Comparison of ENCODE assay signal across 23 mouse cellular contexts in genomic region chr6:106465766-106466165, GRCm38 (mm10).
DNase-seq lines count a peak whose midpoint lies in the region; ATAC-seq lines count a peak whose summit lies in the region.
"Had no signal": no experiment of that assay in that cellular context is flagged by ENCODE, and none has a peak within 500 bp of the region (broad histone marks: within the 10 kb centered on the region; RNA-seq: fewer than 3 reads in every experiment).

No protein-coding gene starts in this region.

- peak; percentile 4 for DNase-seq in embryo, embryonic 10.5 days (ENCODE audit: low spot score)
- DNase-seq in embryo, embryonic 11 days = no peak
- DNase-seq in hindbrain, embryonic 14.5 days (ENCODE audit: low spot score) = peak; percentile 55
- peak; percentile 8 for DNase-seq in mesoderm, embryonic 11.5 days (ENCODE audit: low read depth, low spot score)
- DNase-seq in retina, embryonic 14.5 days (ENCODE audit: low spot score) = peak; percentile 35
- DNase-seq in spleen, postnatal 36 days (ENCODE audit: low spot score in 2 of 2) = no peak
- no peak for DNase-seq in adrenal gland, adult 2 months
- DNase-seq: adrenal gland, postnatal 14 days; cerebellum, adult 11 months; cerebellum, postnatal 14 days; gastrocnemius, postnatal 14 days; heart, adult 2 months; heart, postnatal 4 days; lung, adult 2 months; lung, postnatal 4 days; thymus, postnatal 36 days had no signal

- 0 out of 2 replicates have a peak, but pooled peaks cover 6% of the 10 kb centered on the region for H3K4me1 ChIP-seq in hindbrain, embryonic 14.5 days (replicated peaks; ENCODE audit: control insufficient read depth, insufficient read depth, low read length)
- no peaks in the 10 kb centered on the region for H3K4me1 ChIP-seq in hindbrain, embryonic 16.5 days (ENCODE audit: control insufficient read depth, insufficient read depth, low read depth, low read length)
- H3K4me1 ChIP-seq: embryonic facial prominence, embryonic 12.5 days; intestine, embryonic 15.5 days; liver, embryonic 12.5 days had no signal

- H3K27ac ChIP-seq in hindbrain, embryonic 14.5 days = no peak overlapping the region
- no peak overlapping the region for H3K27ac ChIP-seq in hindbrain, embryonic 16.5 days (ENCODE audit: low read depth, low read length)
- H3K27ac ChIP-seq: embryonic facial prominence, embryonic 12.5 days; heart, adult 2 months; intestine, embryonic 15.5 days; limb, embryonic 10.5 days; liver, embryonic 12.5 days had no signal

- H3K27me3 ChIP-seq in hindbrain, embryonic 14.5 days (ENCODE audit: control insufficient read depth, insufficient read depth, low read length) = no peaks in the 10 kb centered on the region
- H3K27me3 ChIP-seq in hindbrain, embryonic 16.5 days (replicated peaks; ENCODE audit: control insufficient read depth, insufficient read depth, low read length) = no peaks in the 10 kb centered on the region
- H3K27me3 ChIP-seq: embryonic facial prominence, embryonic 12.5 days; intestine, embryonic 15.5 days; liver, embryonic 12.5 days had no signal

- H3K4me3 ChIP-seq in hindbrain, embryonic 14.5 days (replicated peaks; ENCODE audit: low read length) = no peak overlapping the region
- H3K4me3 ChIP-seq in hindbrain, embryonic 16.5 days (ENCODE audit: low read length) = no peak overlapping the region
- H3K4me3 ChIP-seq: embryonic facial prominence, embryonic 12.5 days; heart, adult 2 months; intestine, embryonic 15.5 days; limb, embryonic 10.5 days; liver, embryonic 12.5 days had no signal

- no peaks in the 10 kb centered on the region for H3K36me3 ChIP-seq in hindbrain, embryonic 14.5 days (replicated peaks; ENCODE audit: control insufficient read depth, insufficient read depth)
- no peaks in the 10 kb centered on the region for H3K36me3 ChIP-seq in hindbrain, embryonic 16.5 days (ENCODE audit: control insufficient read depth, insufficient read depth, low read length)
- H3K36me3 ChIP-seq: embryonic facial prominence, embryonic 12.5 days; intestine, embryonic 15.5 days; limb, embryonic 10.5 days; liver, embryonic 12.5 days had no signal

- H3K9me3 ChIP-seq in hindbrain, embryonic 14.5 days (ENCODE audit: control insufficient read depth, low read length) = no peaks in the 10 kb centered on the region
- no peaks in the 10 kb centered on the region for H3K9me3 ChIP-seq in hindbrain, embryonic 16.5 days (ENCODE audit: control insufficient read depth, low read length)
- H3K9me3 ChIP-seq: embryonic facial prominence, embryonic 12.5 days; intestine, embryonic 15.5 days; limb, embryonic 10.5 days; liver, embryonic 12.5 days had no signal

- no peak overlapping the region for H3K4me2 ChIP-seq in hindbrain, embryonic 14.5 days (replicated peaks)
- no peak overlapping the region for H3K4me2 ChIP-seq in hindbrain, embryonic 16.5 days (ENCODE audit: low read length)
- H3K4me2 ChIP-seq: embryonic facial prominence, embryonic 12.5 days; intestine, embryonic 15.5 days; liver, embryonic 12.5 days had no signal

- no peak overlapping the region for H3K9ac ChIP-seq in hindbrain, embryonic 14.5 days
- no peak overlapping the region for H3K9ac ChIP-seq in hindbrain, embryonic 16.5 days (ENCODE audit: low read depth, low read length)
- H3K9ac ChIP-seq: embryonic facial prominence, embryonic 12.5 days; intestine, embryonic 15.5 days; liver, embryonic 12.5 days had no signal

- no peak for ATAC-seq in hindbrain, embryonic 14.5 days (ENCODE audit: low FRiP score)
- ATAC-seq in hindbrain, embryonic 16.5 days = no peak
- ATAC-seq: CD4-positive, CD25-positive, alpha-beta regulatory T cell, adult 4 months; intestine, embryonic 15.5 days; liver, embryonic 12.5 days; Patski had no signal

- 13% methylated on average over 2 of the region's 2 CpGs for WGBS in hindbrain, embryonic 14.5 days
- 16% methylated on average over 2 of the region's 2 CpGs for WGBS in hindbrain, embryonic 16.5 days

Comparison
In these comparisons a context has a peak if more than half of its experiments do, and no peak if none do; other contexts are left out.
1. DNase-seq: peak in embryo, embryonic 10.5 days (single experiment), hindbrain, embryonic 14.5 days (single experiment), mesoderm, embryonic 11.5 days (single experiment) and retina, embryonic 14.5 days (single experiment); none in embryo, embryonic 11 days (single experiment), spleen, postnatal 36 days (0 of 2) and adrenal gland, adult 2 months (single experiment).